In genomic region chr2:153577122-153577521, GRCm38 (mm10) we compare ENCODE assay signal across 19 mouse cellular contexts. TPM values are rescaled to one million over a fixed set of nuclear protein-coding genes. Genes with fewer than 3 reads are reported as not detected.
A peak's percentile ranks its signal among the peaks of the same experiment; 100 is the strongest.
DNase-seq lines count a peak whose midpoint lies in the region; ATAC-seq and TF ChIP-seq lines count a peak whose summit lies in the region.
"Had no signal": no experiment of that assay in that cellular context is flagged by ENCODE, and none has a peak within 500 bp of the region (broad histone marks: within the 10 kb centered on the region; RNA-seq: fewer than 3 reads in every experiment).

No protein-coding gene starts in this region.

- peak; percentile 56 to 90 for TF ChIP-seq EP300 in MEL (IDR thresholded peaks at IDR 0.05; ENCODE audit: low read depth in 1 of 2, low read length in 2 of 2)
- no peak for TF ChIP-seq EP300 in liver, postnatal 0 days (IDR thresholded peaks at IDR 0.05; ENCODE audit: low read depth)

- H3K27ac ChIP-seq in hindbrain, embryonic 10.5 days, result peak overlapping the region; percentile 62
- no peak overlapping the region for H3K27ac ChIP-seq in hindbrain, embryonic 14.5 days
- H3K27ac ChIP-seq in MEL (ENCODE audit: control insufficient read depth, low read depth, low read length), result peak overlapping the region; percentile 95
- no peak overlapping the region for H3K27ac ChIP-seq in intestine, postnatal 0 days (ENCODE audit: low read depth, low read length)
- H3K27ac ChIP-seq in liver, postnatal 0 days (ENCODE audit: low read depth), result no peak overlapping the region
- H3K27ac ChIP-seq: forebrain, embryonic 15.5 days; heart, embryonic 15.5 days; hindbrain, embryonic 12.5 days; limb, embryonic 15.5 days; midbrain, embryonic 13.5 days had no signal

- TF ChIP-seq POLR2A in MEL (IDR thresholded peaks at IDR 0.05; ENCODE audit: control insufficient read depth in 1 of 2, insufficient read depth in 1 of 2, low read depth in 1 of 2, low read length in 2 of 2, poor library complexity in 1 of 2), result peak in 1 of 2 experiments; percentile 43; a peak in 1 of 4 replicates

- ATAC-seq in hindbrain, embryonic 14.5 days (ENCODE audit: low FRiP score), result no peak
- ATAC-seq in intestine, postnatal 0 days, result peak; percentile 68
- peak; percentile 69 for ATAC-seq in liver, postnatal 0 days
- ATAC-seq: forebrain, embryonic 15.5 days; midbrain, embryonic 13.5 days had no signal

- 58% methylated on average over 4 of the region's 4 CpGs for WGBS in hindbrain, embryonic 10.5 days
- 35% methylated on average over 4 of the region's 4 CpGs for WGBS in hindbrain, embryonic 14.5 days
- WGBS in intestine, postnatal 0 days, result 23% methylated on average over 4 of the region's 4 CpGs
- WGBS in liver, postnatal 0 days (ENCODE audit: insufficient replicate concordance), result 54% methylated on average over 4 of the region's 4 CpGs

- H3K9ac ChIP-seq in hindbrain, embryonic 14.5 days, result no peak overlapping the region
- H3K9ac ChIP-seq in MEL (ENCODE audit: control insufficient read depth, low read depth, low read length, poor library complexity, severe bottlenecking), result peak overlapping the region; percentile 45
- H3K9ac ChIP-seq in intestine, postnatal 0 days (ENCODE audit: low read depth, low read length), result no peak overlapping the region
- H3K9ac ChIP-seq in liver, postnatal 0 days (replicated peaks), result no peak overlapping the region
- H3K9ac ChIP-seq: forebrain, embryonic 15.5 days; heart, embryonic 15.5 days; hindbrain, embryonic 12.5 days; limb, embryonic 15.5 days; midbrain, embryonic 13.5 days had no signal

- H3K79me2 ChIP-seq in MEL (ENCODE audit: control insufficient read depth, insufficient read depth, low read length, poor library complexity), result no peaks in the 10 kb centered on the region

- H3K4me1 ChIP-seq in hindbrain, embryonic 10.5 days (replicated peaks), result peaks cover 33% of the 10 kb centered on the region
- no peaks in the 10 kb centered on the region for H3K4me1 ChIP-seq in hindbrain, embryonic 14.5 days (replicated peaks; ENCODE audit: control insufficient read depth, insufficient read depth, low read length)
- peaks cover 10 to 46% of the 10 kb centered on the region in 2 experiments for H3K4me1 ChIP-seq in MEL (ENCODE audit: control insufficient read depth in 1 of 2, insufficient read depth in 2 of 2, low read length in 2 of 2)
- no peaks in the 10 kb centered on the region for H3K4me1 ChIP-seq in intestine, postnatal 0 days (replicated peaks; ENCODE audit: control insufficient read depth, insufficient read depth, low read length)
- peaks cover 4% of the 10 kb centered on the region; the same call in 1 of the 2 replicates for H3K4me1 ChIP-seq in liver, postnatal 0 days (ENCODE audit: insufficient read depth)

- no peak overlapping the region for H3K4me2 ChIP-seq in hindbrain, embryonic 14.5 days (replicated peaks)
- no peak overlapping the region for H3K4me2 ChIP-seq in intestine, postnatal 0 days (replicated peaks; ENCODE audit: low read depth)
- no peak overlapping the region for H3K4me2 ChIP-seq in liver, postnatal 0 days (ENCODE audit: low read depth, low read length)
- H3K4me2 ChIP-seq: forebrain, embryonic 15.5 days; heart, embryonic 15.5 days; hindbrain, embryonic 12.5 days; limb, embryonic 15.5 days; midbrain, embryonic 13.5 days had no signal

- H3K9me3 ChIP-seq in hindbrain, embryonic 10.5 days, result no peaks in the 10 kb centered on the region
- H3K9me3 ChIP-seq in hindbrain, embryonic 14.5 days (ENCODE audit: control insufficient read depth, low read length), result no peaks in the 10 kb centered on the region
- no peaks in the 10 kb centered on the region for H3K9me3 ChIP-seq in MEL (replicated peaks; ENCODE audit: insufficient read depth, low read length)
- H3K9me3 ChIP-seq in intestine, postnatal 0 days (ENCODE audit: control insufficient read depth), result no peaks in the 10 kb centered on the region
- H3K9me3 ChIP-seq in liver, postnatal 0 days (ENCODE audit: low read length), result no peaks in the 10 kb centered on the region
- H3K9me3 ChIP-seq: forebrain, embryonic 15.5 days; heart, embryonic 15.5 days; hindbrain, embryonic 12.5 days; limb, embryonic 15.5 days; midbrain, embryonic 13.5 days had no signal

- H3K36me3 ChIP-seq in hindbrain, embryonic 10.5 days, result no peaks in the 10 kb centered on the region
- H3K36me3 ChIP-seq in hindbrain, embryonic 14.5 days (replicated peaks; ENCODE audit: control insufficient read depth, insufficient read depth), result no peaks in the 10 kb centered on the region
- H3K36me3 ChIP-seq in MEL (ENCODE audit: control insufficient read depth in 1 of 2, insufficient read depth in 2 of 2, low read length in 2 of 2), result peaks cover 0 to 30% of the 10 kb centered on the region in 2 experiments; a peak in 2 of 4 replicates
- H3K36me3 ChIP-seq in intestine, postnatal 0 days (ENCODE audit: control insufficient read depth, insufficient read depth), result no peaks in the 10 kb centered on the region
- H3K36me3 ChIP-seq in liver, postnatal 0 days (replicated peaks; ENCODE audit: insufficient read depth, low read length), result no peaks in the 10 kb centered on the region
- H3K36me3 ChIP-seq: forebrain, embryonic 15.5 days; heart, embryonic 15.5 days; hindbrain, embryonic 12.5 days; limb, embryonic 15.5 days; midbrain, embryonic 13.5 days had no signal

- H3K4me3 ChIP-seq in hindbrain, embryonic 10.5 days, result no peak overlapping the region
- no peak overlapping the region for H3K4me3 ChIP-seq in hindbrain, embryonic 14.5 days (replicated peaks; ENCODE audit: low read length)
- no peak overlapping the region for H3K4me3 ChIP-seq in MEL (ENCODE audit: control insufficient read depth in 1 of 2, insufficient read depth in 1 of 2, low read depth in 2 of 2, low read length in 2 of 2)
- H3K4me3 ChIP-seq in intestine, postnatal 0 days (ENCODE audit: low read depth, low read length), result no peak overlapping the region
- no peak overlapping the region for H3K4me3 ChIP-seq in liver, postnatal 0 days (ENCODE audit: low read depth, low read length)
- H3K4me3 ChIP-seq: forebrain, embryonic 15.5 days; heart, embryonic 15.5 days; hindbrain, embryonic 12.5 days; limb, embryonic 15.5 days; midbrain, embryonic 13.5 days had no signal

- DNase-seq in hindbrain, embryonic 10.5 days (ENCODE audit: low spot score), result no peak
- DNase-seq in hindbrain, embryonic 14.5 days (ENCODE audit: low spot score), result no peak
- peak; percentile 90 for DNase-seq in MEL (ENCODE audit: low read depth, low spot score)
- no peak for DNase-seq in liver, postnatal 0 days
- no peak for DNase-seq in adrenal gland, adult 18-20 months (ENCODE audit: low spot score in 2 of 2)
- DNase-seq in right cerebral cortex, adult 18-20 months, result no peak
- DNase-seq: B cell, adult 2 months; cerebellum, postnatal 10 days; embryo, embryonic 11 days; kidney, adult 2 months; kidney, postnatal 25 days; lung, postnatal 4 days; thymus, adult 2 months had no signal

- no peak for TF ChIP-seq CTCF in MEL (IDR thresholded peaks at IDR 0.05 in 2 of 3, conservative IDR thresholded peaks at IDR 0.05 in 1 of 3; ENCODE audit: control insufficient read depth in 1 of 3, insufficient read depth in 1 of 3, low read depth in 2 of 3, low read length in 3 of 3, poor library complexity in 1 of 3, severe bottlenecking in 1 of 3)
- TF ChIP-seq CTCF in intestine, postnatal 0 days (IDR thresholded peaks at IDR 0.05; ENCODE audit: low read depth), result no peak
- TF ChIP-seq CTCF in liver, postnatal 0 days (IDR thresholded peaks at IDR 0.05; ENCODE audit: low read depth), result no peak

- no peaks in the 10 kb centered on the region for H3K27me3 ChIP-seq in hindbrain, embryonic 10.5 days (ENCODE audit: insufficient read depth, poor library complexity, severe bottlenecking)
- H3K27me3 ChIP-seq in hindbrain, embryonic 14.5 days (ENCODE audit: control insufficient read depth, insufficient read depth, low read length), result no peaks in the 10 kb centered on the region
- no peaks in the 10 kb centered on the region for H3K27me3 ChIP-seq in MEL (ENCODE audit: control insufficient read depth in 1 of 2, insufficient read depth in 2 of 2, low read length in 2 of 2)
- H3K27me3 ChIP-seq in intestine, postnatal 0 days (replicated peaks; ENCODE audit: control insufficient read depth, insufficient read depth, low read length), result no peaks in the 10 kb centered on the region
- H3K27me3 ChIP-seq in liver, postnatal 0 days (ENCODE audit: insufficient read depth, low read length), result no peaks in the 10 kb centered on the region
- H3K27me3 ChIP-seq: forebrain, embryonic 15.5 days; heart, embryonic 15.5 days; hindbrain, embryonic 12.5 days; limb, embryonic 15.5 days; midbrain, embryonic 13.5 days had no signal

- no peak for TF ChIP-seq RAD21 in MEL (IDR thresholded peaks at IDR 0.05; ENCODE audit: low read depth, low read length)

TF ChIP-seq in MEL, 35 proteins besides CTCF, POLR2A, EP300 and RAD21 (continues in another document):
- peak; percentile 49; the same call in 1 of the 2 replicates for TF ChIP-seq MXI1 (IDR thresholded peaks at IDR 0.05; ENCODE audit: low read depth, low read length)
- no peak for TF ChIP-seq ZNF384 (IDR thresholded peaks at IDR 0.05; ENCODE audit: low read depth, low read length)
- no peak for TF ChIP-seq POLR2AphosphoS2 (IDR thresholded peaks at IDR 0.05; ENCODE audit: low read length)
- TF ChIP-seq GABPA (IDR thresholded peaks at IDR 0.05; ENCODE audit: low read depth, low read length), result no peak
- TF ChIP-seq MYC (IDR thresholded peaks at IDR 0.05; ENCODE audit: low read depth, low read length), result peak; percentile 50; the same call in 1 of the 2 replicates

RNA-seq across cellular contexts. Expression of gene Nol4l, which starts 47.4 kb away (rescaled TPM):
- polyA plus RNA-seq in hindbrain, embryonic 10.5 days (2016; fragmentation: Nextera tagmentation; extraction: Ambion mirVana), result 19.1 and 23.3 TPM in 2 replicates
- polyA plus RNA-seq in hindbrain, embryonic 14.5 days (2014; fragmentation: Nextera tagmentation; extraction: Ambion mirVana), result 44.8 and 49.8 TPM in 2 replicates
- total RNA-seq in MEL (2012; rRNA removed), result 4.4 and 4.5 TPM in 2 replicates
- polyA plus RNA-seq in MEL (2012; ENCODE audit: insufficient read depth in 1 of 2, insufficient read length in 2 of 2, low read depth in 1 of 2, low replicate concordance in 2 of 2, missing spikeins in 1 of 2), result 1 to 10 TPM in 1 of 2 experiments, not detected in 1; 7.1 TPM
- polyA plus RNA-seq in intestine, postnatal 0 days (2015; fragmentation: Nextera tagmentation; extraction: Ambion mirVana), result 21.9 and 25.2 TPM in 2 replicates
- polyA plus RNA-seq in liver, postnatal 0 days (2015; fragmentation: Nextera tagmentation; extraction: Ambion mirVana), result 1.7 and 1.9 TPM in 2 replicates
- total RNA-seq in adrenal gland, adult 18-20 months (2021), result 10 to 100 TPM in 1 of 2 experiments, 1 to 10 TPM in 1; 9.4 to 13.2 TPM

RNA-seq across cellular contexts. Expression of gene Commd7, which starts 55.5 kb away (rescaled TPM):
- 71.9 and 75.6 TPM in 2 replicates for polyA plus RNA-seq in hindbrain, embryonic 10.5 days (2016; fragmentation: Nextera tagmentation; extraction: Ambion mirVana)
- 78.6 and 79.8 TPM in 2 replicates for polyA plus RNA-seq in hindbrain, embryonic 14.5 days (2014; fragmentation: Nextera tagmentation; extraction: Ambion mirVana)
- 25.3 and 25.5 TPM in 2 replicates for total RNA-seq in MEL (2012; rRNA removed)
- 10 to 100 TPM in 1 of 2 experiments, not detected in 1; 36.1 TPM for polyA plus RNA-seq in MEL (2012; ENCODE audit: insufficient read depth in 1 of 2, insufficient read length in 2 of 2, low read depth in 1 of 2, low replicate concordance in 2 of 2, missing spikeins in 1 of 2)
- polyA plus RNA-seq in intestine, postnatal 0 days (2015; fragmentation: Nextera tagmentation; extraction: Ambion mirVana), result 74.8 and 84.7 TPM in 2 replicates
- polyA plus RNA-seq in liver, postnatal 0 days (2015; fragmentation: Nextera tagmentation; extraction: Ambion mirVana), result 31.2 and 32.9 TPM in 2 replicates
- total RNA-seq in adrenal gland, adult 18-20 months (2021), result 10 to 100 TPM; 28.5 to 40.5 TPM

Comparison
In these comparisons a context has a peak if more than half of its experiments do, and no peak if none do; other contexts are left out.
1. H3K27ac ChIP-seq: peak in hindbrain, embryonic 10.5 days (single experiment) and MEL (single experiment); none in hindbrain, embryonic 14.5 days (single experiment), intestine, postnatal 0 days (single experiment) and liver, postnatal 0 days (single experiment).